Mouse (Mus musculus) left cerebral cortex, postnatal 14 days (tissue): Measurements from ENCODE around the gene Usp39. TPM values are rescaled to one million over a fixed set of nuclear protein-coding genes. Genes with fewer than 3 reads are reported as not detected.

Experiments used
- DNase-seq, 2 experiments: peaks; one replicate each; pipeline ENCODE4 v3.0.0; 2021 to 2022; ENCODE audit warnings: low spot score in 2 of 2, mixed read lengths in 1 of 2
- intact Hi-C: fragments of 180-260 bp; cut with DNase I; formaldehyde crosslinking; loops from one replicate; pipeline ENCODE4 v1.15.1; 2025
- long read RNA-seq, 2 experiments: library from polyadenylated mRNA; stranded (forward); transcript quantifications; one replicate each; pipeline ENCODE4 v2.0.0; 2021
- total RNA-seq, 2 experiments: library from RNA; stranded (reverse); gene quantifications; 2 replicates each; pipeline ENCODE4 v1.2.3; 2021

Usp39 gene
- total RNA-seq: 10 to 100 TPM; 34.3 to 34.9 TPM
- long read RNA-seq, experiment 1, transcript Usp39-201 (13 exons, 2,244 nt): major isoform, 50 of 61 reads
- long read RNA-seq, experiment 1, partial matches to known transcripts: 1 of 61 reads
- long read RNA-seq, experiment 1, other reads (novel, unspliced or antisense): 10 of 61 reads
- long read RNA-seq, experiment 2, transcript Usp39-201 (13 exons, 2,244 nt): major isoform, 49 of 58 reads
- long read RNA-seq, experiment 2, partial matches to known transcripts: 1 of 58 reads
- long read RNA-seq, experiment 2, other reads (novel, unspliced or antisense): 8 of 58 reads

DNA sequence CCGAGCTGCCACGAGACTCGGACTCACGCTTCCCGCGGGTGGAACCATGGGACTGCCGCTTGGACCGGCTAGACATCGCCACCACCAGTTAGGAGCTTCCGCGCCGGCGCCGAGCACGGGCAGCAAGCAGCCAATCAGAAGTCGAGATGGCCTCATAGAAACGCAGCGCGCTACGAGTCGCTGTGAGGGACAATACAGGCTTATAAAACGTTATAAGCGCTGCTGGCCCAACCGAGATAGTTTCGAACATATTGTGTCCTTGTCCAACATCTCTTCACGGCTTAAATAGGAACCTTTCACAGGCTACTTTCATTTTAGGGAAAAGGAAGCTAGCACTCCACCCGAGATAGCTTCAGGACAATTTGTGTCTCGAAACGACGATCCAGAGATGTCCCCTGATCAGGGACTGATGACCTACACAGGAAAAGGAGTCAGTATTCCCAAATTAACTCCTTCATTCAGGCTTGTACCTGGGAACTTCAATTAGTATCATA, at the start of gene Usp39:
Gene Usp39 (minus strand): TSS at position 111 of the 494 bp plus-strand sequence.
- intact Hi-C loops: loop anchor here (10.0 kb wide), 1 partner anchor 440 kb away; the partner anchor contains the start of genes Polr1a and Ptcd3

GRCm38 (mm10) chr6:72392341-72392740, 47.4 kb upstream of the Usp39 start:
- intact Hi-C loops: no loop called here
- DNase-seq: no peak

More for the DNA sequence above, at the start of gene Usp39:
- peak; percentile 96 to 98 for DNase-seq

GRCm38 (mm10) chr6:72390795-72391521, 46.0 kb upstream of the Usp39 start:
- DNase-seq: no peak
- intact Hi-C loops: no loop called here

DNA sequence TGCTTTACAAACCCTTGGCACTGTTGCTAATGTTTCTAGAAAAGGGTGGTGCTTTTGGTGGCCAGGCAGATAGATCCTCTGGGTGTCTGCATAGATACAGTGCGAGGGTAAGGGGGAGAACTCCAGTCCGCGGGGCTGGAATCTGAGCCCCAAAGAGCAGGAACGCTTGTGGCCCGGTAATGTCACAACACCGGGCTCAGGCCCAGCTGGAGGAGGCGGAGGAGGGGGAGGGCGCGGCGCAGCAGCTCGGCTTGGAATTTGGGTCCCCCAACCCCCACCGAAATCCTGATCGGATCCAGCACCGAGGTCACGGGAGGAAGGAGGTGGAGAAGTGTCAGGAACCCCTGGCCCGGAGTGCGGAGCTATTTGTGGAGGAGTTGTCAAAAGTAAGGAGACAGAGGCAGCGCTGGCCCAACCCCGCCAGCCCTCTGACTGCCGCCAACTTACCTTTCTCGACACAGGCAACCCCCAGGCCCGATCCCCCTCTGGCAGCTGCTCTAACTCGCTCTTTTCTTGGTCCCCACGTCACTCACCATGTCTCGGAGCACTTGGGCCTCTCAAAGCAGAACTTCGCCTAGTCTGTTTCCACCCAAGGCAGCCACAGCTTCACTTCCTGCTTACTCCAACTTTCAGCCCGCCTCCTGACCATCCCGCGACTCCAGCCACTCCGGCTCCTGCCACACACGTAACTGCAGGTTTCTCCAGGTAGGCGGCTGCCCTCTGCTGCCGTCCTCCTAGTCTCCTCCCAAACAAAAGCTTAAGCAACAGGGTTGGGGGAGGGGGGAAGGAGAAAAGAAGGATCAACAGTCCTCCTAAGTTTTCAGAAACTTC, 45.2 kb upstream of the Usp39 start, which contains the start of gene Vamp8:
Gene Vamp8 (minus strand): TSS at position 763 of the 831 bp plus-strand sequence.
- intact Hi-C loops: no loop called here
- DNase-seq: peak; percentile 23 to 34

DNA sequence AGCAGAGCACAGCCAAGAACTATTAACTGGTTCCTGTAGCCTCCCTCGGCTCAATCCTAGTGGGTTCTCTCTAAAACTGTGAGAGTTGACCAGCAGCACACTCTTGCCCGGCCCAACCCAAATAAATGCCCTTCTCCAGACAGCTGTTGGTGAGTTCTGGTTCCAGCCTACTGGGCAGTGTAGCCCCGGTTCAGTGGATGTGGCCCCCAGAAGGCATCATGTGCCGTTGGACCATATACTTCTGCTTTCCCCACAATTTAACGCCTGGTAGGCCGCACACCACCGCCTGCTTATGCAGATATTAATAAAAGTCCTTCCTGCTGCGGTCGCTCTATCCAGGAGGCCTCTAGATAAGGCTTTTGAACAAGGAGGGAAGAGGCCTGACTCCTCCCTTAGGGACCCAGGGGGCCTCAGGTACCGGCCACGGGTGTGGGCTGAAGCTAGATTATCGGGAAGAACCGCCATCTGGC, 44.5 kb upstream of the Usp39 start:
- no peak for DNase-seq
- intact Hi-C loops: no loop called here

DNA sequence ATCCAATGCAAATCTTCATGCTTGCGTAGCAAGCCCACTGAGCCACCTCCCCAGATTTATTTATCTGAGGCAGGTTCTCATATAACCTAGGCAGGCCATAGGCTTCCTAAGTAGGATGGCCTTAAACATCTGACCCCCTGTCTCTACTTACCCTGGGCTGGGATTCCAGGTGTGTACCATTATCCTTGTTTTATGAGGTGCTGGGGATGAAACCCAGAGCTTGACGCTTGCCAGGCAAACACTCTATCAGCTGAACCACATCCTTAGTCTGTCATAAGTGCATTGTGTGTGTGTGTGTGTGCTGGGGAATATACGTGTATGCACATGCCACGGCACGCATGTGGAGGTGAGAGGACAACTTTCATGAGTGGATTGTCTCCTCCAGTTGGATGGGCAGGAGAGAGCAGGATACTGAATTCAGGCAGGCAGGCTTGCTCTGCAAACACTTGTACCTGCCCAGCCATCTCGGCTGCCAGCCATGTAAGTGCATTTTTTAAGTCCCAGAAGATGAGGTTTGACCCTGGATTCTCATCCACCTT, 43.9 kb upstream of the Usp39 start:
- no peak for DNase-seq
- intact Hi-C loops: no loop called here

GRCm38 (mm10) chr6:72388266-72388665, 43.3 kb upstream of the Usp39 start:
- intact Hi-C loops: no loop called here

DNA sequence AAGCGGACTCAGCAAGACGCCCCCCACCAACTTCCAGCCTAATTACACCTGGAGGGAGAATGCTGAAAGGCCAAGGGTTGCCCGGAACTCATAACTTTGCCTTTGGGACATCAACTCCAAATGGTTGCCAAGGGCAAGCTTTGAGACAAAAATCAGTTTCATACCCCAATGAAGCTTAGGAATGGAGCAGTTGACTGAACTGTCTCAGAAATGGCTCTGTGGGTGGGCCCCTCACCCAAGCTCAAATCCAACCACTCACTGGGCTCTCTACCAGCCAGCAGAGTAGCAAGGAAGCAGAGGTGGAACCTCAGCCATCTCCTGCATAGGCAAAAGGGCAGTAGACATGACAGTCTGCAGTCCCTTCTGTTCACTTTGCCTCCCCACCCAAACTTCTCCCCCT, 42.8 kb upstream of the Usp39 start:
- intact Hi-C loops: no loop called here
- no peak for DNase-seq

More at GRCm38 (mm10) chr6:72388266-72388665, 43.3 kb upstream of the Usp39 start:
- DNase-seq: no peak

GRCm38 (mm10) chr6:72386561-72386960, 41.6 kb upstream of the Usp39 start:
- intact Hi-C loops: no loop called here
- DNase-seq: no peak

GRCm38 (mm10) chr6:72385258-72385657, 40.3 kb upstream of the Usp39 start:
- DNase-seq: no peak
- intact Hi-C loops: no loop called here

GRCm38 (mm10) chr6:72383952-72384351, 39.0 kb upstream of the Usp39 start:
- DNase-seq: no peak
- intact Hi-C loops: no loop called here

GRCm38 (mm10) chr6:72383142-72383820, 38.3 kb upstream of the Usp39 start:
- intact Hi-C loops: no loop called here
- no peak for DNase-seq

GRCm38 (mm10) chr6:72382494-72382893, 37.5 kb upstream of the Usp39 start:
- no peak for DNase-seq
- intact Hi-C loops: no loop called here

DNA sequence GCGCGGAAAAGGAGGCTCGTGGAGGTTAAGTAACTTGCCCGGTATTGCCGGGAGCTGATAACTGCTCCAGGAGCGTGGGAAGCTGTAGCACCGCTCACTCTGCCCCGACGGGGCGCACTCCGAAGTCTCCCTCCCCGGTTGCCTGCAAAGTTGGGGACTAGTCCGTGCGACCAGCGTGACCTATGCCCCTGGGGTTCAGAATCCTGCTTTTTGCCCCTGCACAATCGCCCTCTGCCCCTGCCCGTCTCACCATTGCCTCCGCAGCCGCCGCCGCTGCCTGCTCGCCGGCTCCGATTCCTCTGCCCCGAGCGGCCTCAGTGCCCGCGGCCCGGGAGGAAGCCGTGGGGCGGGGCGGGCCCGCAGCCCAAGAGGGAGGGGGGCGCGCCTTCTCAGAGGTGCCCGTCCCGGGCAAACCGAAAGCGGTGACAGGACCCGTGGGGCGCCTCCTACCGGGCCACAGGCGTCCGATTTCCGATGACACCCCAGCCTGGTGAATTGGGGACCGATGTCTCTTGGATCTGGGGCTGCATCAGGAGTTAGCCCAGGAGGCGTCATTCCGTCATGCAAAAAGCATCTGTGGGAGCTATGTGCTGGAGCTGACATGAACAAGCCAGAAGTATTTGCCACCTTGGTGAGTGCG, 35.3 kb upstream of the Usp39 start, which contains the start of gene Vamp5:
Gene Vamp5 (minus strand): TSS at position 338 of the 640 bp plus-strand sequence.
- intact Hi-C loops: no loop called here
- DNase-seq: no peak

DNA sequence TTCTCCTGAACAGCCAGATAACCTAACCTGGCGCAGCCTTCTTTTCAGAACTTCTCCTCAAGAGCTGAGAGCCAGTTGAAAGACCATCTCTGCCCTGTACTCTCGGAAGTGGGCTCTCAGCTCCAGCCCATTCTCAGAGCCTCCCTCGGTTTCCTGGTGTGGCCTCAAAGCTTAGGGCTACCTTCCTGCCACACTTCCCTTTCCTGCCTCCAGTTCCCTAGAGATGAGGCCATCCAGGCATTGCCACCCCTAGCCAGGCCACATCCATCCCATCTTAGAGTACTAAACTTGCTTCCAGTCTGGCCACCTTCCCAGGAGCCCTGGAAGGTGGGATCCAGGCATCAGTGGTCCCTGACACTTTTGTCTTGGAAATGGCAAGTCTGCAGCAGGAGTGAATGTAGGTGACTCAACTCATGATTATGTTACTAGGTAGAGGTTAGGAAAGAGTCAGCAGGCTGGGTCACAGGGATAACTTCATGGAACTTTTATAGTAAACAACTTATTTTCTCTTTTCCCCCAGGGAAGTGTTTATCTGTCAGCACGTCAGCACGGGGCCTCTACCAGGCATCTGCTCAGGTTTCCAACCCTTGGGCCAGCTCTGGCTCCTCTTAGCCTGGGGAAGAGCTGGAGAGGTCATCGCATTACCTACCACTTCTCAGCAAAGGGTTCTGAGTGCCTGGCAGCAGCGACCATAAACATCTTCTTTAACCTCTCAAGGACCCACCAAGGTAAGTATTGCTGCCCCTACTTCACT, 34.6 kb upstream of the Usp39 start:
- DNase-seq: no peak
- intact Hi-C loops: no loop called here

DNA sequence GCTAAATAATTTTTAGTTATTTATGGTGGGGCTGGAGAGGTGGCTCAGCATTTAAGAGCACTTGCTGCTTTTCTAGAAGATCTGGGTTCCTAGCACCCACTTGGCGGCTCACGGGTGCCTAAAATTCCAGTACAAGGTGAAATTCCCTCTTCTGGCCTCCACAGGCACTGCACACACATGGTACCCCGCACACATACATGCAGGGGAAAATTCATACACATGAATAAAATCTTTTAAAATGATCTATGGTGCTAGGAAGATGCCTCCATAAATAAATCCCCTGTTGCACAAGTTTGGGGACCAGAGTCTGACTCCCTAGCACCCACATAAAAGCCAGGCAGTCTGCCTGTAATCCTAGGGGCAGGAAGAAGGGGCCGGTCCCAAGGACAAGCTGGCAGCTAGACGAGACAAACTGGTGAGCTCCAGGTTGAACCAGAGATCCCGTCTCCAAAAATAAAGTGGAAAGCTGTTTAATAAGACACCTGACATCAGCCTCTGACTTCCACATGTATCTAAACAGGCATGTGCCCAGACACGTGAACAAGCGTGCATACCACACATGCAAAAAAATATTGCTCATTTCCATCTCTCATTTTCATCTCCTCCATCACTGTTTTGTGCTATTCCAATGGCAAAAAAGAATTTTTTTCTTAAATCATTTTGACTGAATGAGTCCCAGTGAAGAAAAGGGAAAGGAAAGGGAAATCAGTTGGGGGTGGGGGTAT, 33.7 kb upstream of the Usp39 start:
- intact Hi-C loops: no loop called here
- DNase-seq: no peak
